Mouse (Mus musculus): ENCODE data around the gene Kcnma1.

GRCm38 (mm10) chr14:24051821-24052220 is 37.5 kb upstream of the Kcnma1 start:
- TF ChIP-seq CTCF (IDR thresholded peaks at IDR 0.05; ENCODE audit: extremely low read depth, insufficient read depth, insufficient read length, insufficient replicate concordance) (no peak), POLR2A (IDR thresholded peaks at IDR 0.05; ENCODE audit: low read depth, low read length) (no peak)
